In genomic region chr11:120437857-120438385, GRCm38 (mm10) we compare ENCODE assay signal across 9 mouse cellular contexts. TPM values are rescaled to one million over a fixed set of nuclear protein-coding genes. Genes with fewer than 3 reads are reported as not detected.
DNase-seq lines count a peak whose midpoint lies in the region; ATAC-seq and TF ChIP-seq lines count a peak whose summit lies in the region.
"Had no signal": no experiment of that assay in that cellular context is flagged by ENCODE, and none has a peak within 500 bp of the region (broad histone marks: within the 10 kb centered on the region; RNA-seq: fewer than 3 reads in every experiment).

No protein-coding gene starts in this region.

- peaks cover 22% of the 10 kb centered on the region for H3K36me3 ChIP-seq in embryonic facial prominence, embryonic 13.5 days
- no peaks in the 10 kb centered on the region for H3K36me3 ChIP-seq in intestine, embryonic 16.5 days (ENCODE audit: control insufficient read depth, insufficient read depth, low read length)
- H3K36me3 ChIP-seq in neural tube, embryonic 13.5 days: peaks cover 20% of the 10 kb centered on the region

- no peak for TF ChIP-seq CTCF in lung, adult 2 months (IDR thresholded peaks at IDR 0.05; ENCODE audit: insufficient read depth, low read length)

- H3K27me3 ChIP-seq in embryonic facial prominence, embryonic 13.5 days: no peaks in the 10 kb centered on the region
- H3K27me3 ChIP-seq in intestine, embryonic 16.5 days (replicated peaks; ENCODE audit: control insufficient read depth, insufficient read depth, low read length): no peaks in the 10 kb centered on the region
- H3K27me3 ChIP-seq in neural tube, embryonic 13.5 days: no peaks in the 10 kb centered on the region

- peak overlapping the region; percentile 98 for H3K9ac ChIP-seq in embryonic facial prominence, embryonic 13.5 days
- H3K9ac ChIP-seq in intestine, embryonic 16.5 days (ENCODE audit: low read depth, low read length): peak overlapping the region; percentile 96
- H3K9ac ChIP-seq in neural tube, embryonic 13.5 days: peak overlapping the region; percentile 97

- peak overlapping the region; percentile 53 for H3K4me3 ChIP-seq in lung, adult 2 months (replicated peaks; ENCODE audit: extremely low read depth, low read depth, low read length)
- H3K4me3 ChIP-seq in embryonic facial prominence, embryonic 13.5 days: peak overlapping the region; percentile 99
- H3K4me3 ChIP-seq in intestine, embryonic 16.5 days (ENCODE audit: low read length): peak overlapping the region; percentile 98
- peak overlapping the region; percentile 98 for H3K4me3 ChIP-seq in neural tube, embryonic 13.5 days

- TF ChIP-seq POLR2A in lung, adult 2 months (IDR thresholded peaks at IDR 0.05; ENCODE audit: borderline replicate concordance, extremely low read depth, low read depth, low read length): no peak

- 0 out of 2 replicates have a peak, but pooled peaks cover 4% of the 10 kb centered on the region for H3K4me1 ChIP-seq in lung, adult 2 months (ENCODE audit: control insufficient read depth, insufficient read depth, low read length)
- peaks cover 12% of the 10 kb centered on the region for H3K4me1 ChIP-seq in embryonic facial prominence, embryonic 13.5 days
- H3K4me1 ChIP-seq in intestine, embryonic 16.5 days (ENCODE audit: control insufficient read depth, insufficient read depth, low read length): peaks cover 10% of the 10 kb centered on the region
- peaks cover 13% of the 10 kb centered on the region for H3K4me1 ChIP-seq in neural tube, embryonic 13.5 days (replicated peaks)

- peak overlapping the region; percentile 81 for H3K27ac ChIP-seq in embryonic facial prominence, embryonic 13.5 days
- H3K27ac ChIP-seq in intestine, embryonic 16.5 days (ENCODE audit: low read length): no peak overlapping the region; the same call in 1 of the 2 replicates
- peak overlapping the region; percentile 81; the same call in 1 of the 2 replicates for H3K27ac ChIP-seq in neural tube, embryonic 13.5 days (replicated peaks)

- 19% methylated on average over 12 of the region's 12 CpGs for WGBS in lung, adult 2 months
- 27% methylated on average over 12 of the region's 12 CpGs for WGBS in embryonic facial prominence, embryonic 13.5 days
- WGBS in intestine, embryonic 16.5 days: 24% methylated on average over 12 of the region's 12 CpGs
- WGBS in neural tube, embryonic 13.5 days: 31% methylated on average over 12 of the region's 12 CpGs

- DNase-seq in lung, adult 2 months: no peak
- no peak for DNase-seq in lung, postnatal 14 days
- DNase-seq in left cerebral cortex, postnatal 14 days (ENCODE audit: low spot score in 2 of 2): no peak
- no peak for DNase-seq in cerebellum, adult 9-11 months

- no peak for ATAC-seq in embryonic facial prominence, embryonic 13.5 days (ENCODE audit: insufficient number of reproducible peaks, insufficient read depth, low FRiP score, low TSS enrichment, low read depth)
- no peak for ATAC-seq in intestine, embryonic 16.5 days
- no peak for ATAC-seq in neural tube, embryonic 13.5 days (ENCODE audit: low read depth)
- no peak for ATAC-seq in monocyte, adult 5-6 weeks (replicated peaks; ENCODE audit: insufficient number of reproducible peaks, low FRiP score, low TSS enrichment, poor library complexity, severe bottlenecking)

- intact Hi-C loops in left cerebral cortex, postnatal 14 days (cut with DNase I): no loop called here

- peak overlapping the region; percentile 89 for H3K4me2 ChIP-seq in embryonic facial prominence, embryonic 13.5 days
- peak overlapping the region; percentile 54 for H3K4me2 ChIP-seq in intestine, embryonic 16.5 days (ENCODE audit: low read depth, low read length)
- peak overlapping the region; percentile 90 for H3K4me2 ChIP-seq in neural tube, embryonic 13.5 days

- no peaks in the 10 kb centered on the region for H3K9me3 ChIP-seq in embryonic facial prominence, embryonic 13.5 days
- H3K9me3 ChIP-seq in intestine, embryonic 16.5 days (ENCODE audit: control insufficient read depth, low read length): no peaks in the 10 kb centered on the region
- no peaks in the 10 kb centered on the region for H3K9me3 ChIP-seq in neural tube, embryonic 13.5 days

RNA-seq across cellular contexts. Expression of gene Nploc4, which starts 0.4 kb away (rescaled TPM):
- 39.2 and 49.8 TPM in 2 replicates for polyA plus RNA-seq in lung, adult 2 months (2012; rRNA removed)
- polyA plus RNA-seq in embryonic facial prominence, embryonic 13.5 days (2015; fragmentation: Nextera tagmentation; extraction: Ambion mirVana): 34.7 and 37.4 TPM in 2 replicates
- polyA plus RNA-seq in intestine, embryonic 16.5 days (2015; fragmentation: Nextera tagmentation; extraction: Ambion mirVana): 19.5 and 20.0 TPM in 2 replicates
- polyA plus RNA-seq in neural tube, embryonic 13.5 days (2015; fragmentation: Nextera tagmentation; extraction: Ambion mirVana): 33.5 and 33.8 TPM in 2 replicates
- 36.2 to 43.1 TPM (median 37.2 TPM) in 3 replicates for total RNA-seq in monocyte, adult 5-6 weeks (2017)
- total RNA-seq in left cerebral cortex, postnatal 14 days (2021): 10 to 100 TPM; 67.8 to 71.3 TPM

RNA-seq across cellular contexts. Expression of gene Tspan10, which starts 4.5 kb away (rescaled TPM):
- polyA plus RNA-seq in lung, adult 2 months (2012; rRNA removed): 0.06 TPM in 1 of 2 replicates, not detected in the other
- polyA plus RNA-seq in embryonic facial prominence, embryonic 13.5 days (2015; fragmentation: Nextera tagmentation; extraction: Ambion mirVana): 0.30 and 0.35 TPM in 2 replicates
- polyA plus RNA-seq in intestine, embryonic 16.5 days (2015; fragmentation: Nextera tagmentation; extraction: Ambion mirVana): not detected in 2 replicates
- polyA plus RNA-seq in neural tube, embryonic 13.5 days (2015; fragmentation: Nextera tagmentation; extraction: Ambion mirVana): not detected in 2 replicates
- total RNA-seq in monocyte, adult 5-6 weeks (2017): not detected in 3 replicates
- total RNA-seq in left cerebral cortex, postnatal 14 days (2021): 1 to 10 TPM in 1 of 2 experiments, not detected in 1; 3.6 TPM
- total RNA-seq: adrenal gland, postnatal 25 days had no signal

RNA-seq across cellular contexts. Expression of gene Pde6g, which starts 15.4 kb away (rescaled TPM):
- polyA plus RNA-seq in lung, adult 2 months (2012; rRNA removed): 0.45 and 0.57 TPM in 2 replicates
- 0.29 TPM in 1 of 2 replicates, not detected in the other for polyA plus RNA-seq in embryonic facial prominence, embryonic 13.5 days (2015; fragmentation: Nextera tagmentation; extraction: Ambion mirVana)
- 0.35 and 0.39 TPM in 2 replicates for polyA plus RNA-seq in intestine, embryonic 16.5 days (2015; fragmentation: Nextera tagmentation; extraction: Ambion mirVana)
- polyA plus RNA-seq in neural tube, embryonic 13.5 days (2015; fragmentation: Nextera tagmentation; extraction: Ambion mirVana): 0.29 and 0.34 TPM in 2 replicates
- total RNA-seq in monocyte, adult 5-6 weeks (2017): 0.29 TPM in 1 of 3 replicates, not detected in the others
- total RNA-seq in left cerebral cortex, postnatal 14 days (2021): under 1 TPM; 0.40 TPM

RNA-seq across cellular contexts. Expression of gene Oxld1, which starts 19.9 kb away (rescaled TPM):
- polyA plus RNA-seq in lung, adult 2 months (2012; rRNA removed): 11.9 and 14.9 TPM in 2 replicates
- polyA plus RNA-seq in embryonic facial prominence, embryonic 13.5 days (2015; fragmentation: Nextera tagmentation; extraction: Ambion mirVana): 15.8 TPM in 2 replicates
- polyA plus RNA-seq in intestine, embryonic 16.5 days (2015; fragmentation: Nextera tagmentation; extraction: Ambion mirVana): 21.0 and 24.6 TPM in 2 replicates
- 8.5 and 10.4 TPM in 2 replicates for polyA plus RNA-seq in neural tube, embryonic 13.5 days (2015; fragmentation: Nextera tagmentation; extraction: Ambion mirVana)
- 3.5 to 6.4 TPM (median 3.9 TPM) in 3 replicates for total RNA-seq in monocyte, adult 5-6 weeks (2017)
- total RNA-seq in left cerebral cortex, postnatal 14 days (2021): 10 to 100 TPM; 13.0 to 14.7 TPM

RNA-seq across cellular contexts. Expression of gene Ccdc137, which starts 20.0 kb away (rescaled TPM):
- polyA plus RNA-seq in lung, adult 2 months (2012; rRNA removed): 11.0 and 14.5 TPM in 2 replicates
- 39.8 and 45.0 TPM in 2 replicates for polyA plus RNA-seq in embryonic facial prominence, embryonic 13.5 days (2015; fragmentation: Nextera tagmentation; extraction: Ambion mirVana)
- polyA plus RNA-seq in intestine, embryonic 16.5 days (2015; fragmentation: Nextera tagmentation; extraction: Ambion mirVana): 27.1 and 31.3 TPM in 2 replicates
- 26.3 and 26.9 TPM in 2 replicates for polyA plus RNA-seq in neural tube, embryonic 13.5 days (2015; fragmentation: Nextera tagmentation; extraction: Ambion mirVana)
- total RNA-seq in monocyte, adult 5-6 weeks (2017): 17.9 to 37.4 TPM (median 25.2 TPM) in 3 replicates
- total RNA-seq in left cerebral cortex, postnatal 14 days (2021): 10 to 100 TPM; 23.1 TPM
